Mouse (Mus musculus): ENCODE measurements around the gene Has3. TPM values are rescaled to one million over a fixed set of nuclear protein-coding genes. Genes with fewer than 3 reads are reported as not detected.
"Not testable (repeated sequence)": the region's sequence is repeated elsewhere in the genome, so short reads cannot be mapped to it uniquely, and the experiment has no call there.

The Has3 gene
- polyA plus RNA-seq, 1 experiment from 2014 or later: 0.07 TPM

DNA sequence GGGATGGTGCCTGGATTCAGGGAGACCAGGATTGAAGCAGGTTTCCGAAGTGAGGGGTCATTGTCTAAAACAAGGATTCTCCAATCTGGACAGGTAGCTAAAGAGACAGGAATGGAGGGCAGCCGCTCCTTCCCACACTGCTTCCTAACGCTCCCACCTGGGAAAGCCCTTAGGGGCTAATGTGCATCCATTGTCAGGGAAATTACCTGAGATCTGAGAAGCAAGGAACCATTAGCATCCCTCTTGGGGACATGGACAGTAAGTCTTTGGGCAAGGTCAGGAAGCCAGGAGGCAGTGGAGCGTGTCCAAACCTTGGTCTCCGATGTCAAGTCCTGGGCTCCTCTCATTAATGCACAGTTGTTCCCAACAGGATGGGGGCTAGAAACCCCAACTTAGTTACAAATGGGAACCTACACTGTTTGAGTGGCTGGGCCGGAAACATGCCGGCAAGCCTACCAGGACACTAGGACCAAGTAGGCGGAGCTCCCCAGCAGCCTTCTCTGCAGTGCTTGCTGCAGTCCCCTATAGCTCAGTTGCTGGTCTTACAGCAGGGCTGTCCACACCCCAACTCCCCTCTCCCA, 2.5 kb downstream of the Has3 start:
- peaks cover 62% of the 10 kb centered on the region for H3K27me3 ChIP-seq (replicated peaks; ENCODE audit: control insufficient read depth, insufficient read depth, low read length)
- H3K4me3 ChIP-seq (ENCODE audit: low read depth, low read length): no peak overlapping the region; the same call in 1 of the 2 replicates
- 17% methylated on average over 8 of the region's 8 CpGs for WGBS
- ATAC-seq (replicated peaks; ENCODE audit: low FRiP score) (no peak), DNase-seq (ENCODE audit: low spot score) (no peak)
- H3K27ac ChIP-seq (ENCODE audit: low read depth, low read length): no peak overlapping the region
- H3K9me3 ChIP-seq (ENCODE audit: control insufficient read depth, low read length): no peaks in the 10 kb centered on the region
- H3K4me1 ChIP-seq (replicated peaks; ENCODE audit: control insufficient read depth, insufficient read depth, low read length): peaks cover 17% of the 10 kb centered on the region
- no peaks in the 10 kb centered on the region; the same call in 1 of the 2 replicates for H3K36me3 ChIP-seq (ENCODE audit: control insufficient read depth, insufficient read depth, low read length)
- no peak overlapping the region for H3K9ac ChIP-seq (ENCODE audit: low read depth, low read length)
- H3K4me2 ChIP-seq: peak overlapping the region; percentile 84

DNA sequence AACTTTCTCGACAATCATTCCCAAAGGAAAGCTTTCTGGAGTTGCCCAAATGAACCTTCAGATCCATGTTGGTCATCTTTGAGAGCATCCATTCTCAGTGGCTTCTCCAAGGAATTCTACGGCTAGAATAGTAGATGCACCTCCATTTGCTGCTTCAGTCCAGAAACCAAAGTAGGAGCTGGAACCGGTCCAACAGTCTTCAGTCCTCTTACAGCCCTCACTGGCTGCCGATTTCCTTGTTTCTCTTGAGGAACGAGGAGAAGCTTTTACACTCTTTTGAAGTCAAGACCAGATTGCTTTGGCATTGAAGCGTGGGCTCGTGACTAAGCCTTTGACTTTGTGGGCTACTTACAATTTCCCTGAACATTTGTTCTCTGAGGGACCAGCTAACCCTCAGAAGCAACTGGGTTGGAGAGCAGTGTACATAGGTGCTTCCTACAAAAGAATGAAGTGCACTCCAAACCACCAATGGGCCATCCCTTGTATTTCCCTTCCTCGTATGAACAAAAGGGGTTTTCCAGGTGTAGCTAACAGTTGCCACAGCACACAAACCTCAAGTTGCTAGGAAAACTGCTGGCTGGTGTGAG, 10.2 kb downstream of the Has3 start:
- peaks cover 37% of the 10 kb centered on the region for H3K36me3 ChIP-seq (ENCODE audit: control insufficient read depth, insufficient read depth, low read length)
- H3K4me2 ChIP-seq: no peak overlapping the region
- H3K27me3 ChIP-seq (replicated peaks; ENCODE audit: control insufficient read depth, insufficient read depth, low read length): no peaks in the 10 kb centered on the region
- H3K27ac ChIP-seq (ENCODE audit: low read depth, low read length): no peak overlapping the region
- no peak overlapping the region for H3K4me3 ChIP-seq (ENCODE audit: low read depth, low read length)
- ATAC-seq (replicated peaks; ENCODE audit: low FRiP score) (no peak), DNase-seq (ENCODE audit: low spot score) (no peak)
- H3K4me1 ChIP-seq (replicated peaks; ENCODE audit: control insufficient read depth, insufficient read depth, low read length): no peaks in the 10 kb centered on the region
- WGBS: 93% methylated on average over 8 of the region's 8 CpGs
- no peaks in the 10 kb centered on the region for H3K9me3 ChIP-seq (ENCODE audit: control insufficient read depth, low read length)
- H3K9ac ChIP-seq (ENCODE audit: low read depth, low read length): no peak overlapping the region

DNA sequence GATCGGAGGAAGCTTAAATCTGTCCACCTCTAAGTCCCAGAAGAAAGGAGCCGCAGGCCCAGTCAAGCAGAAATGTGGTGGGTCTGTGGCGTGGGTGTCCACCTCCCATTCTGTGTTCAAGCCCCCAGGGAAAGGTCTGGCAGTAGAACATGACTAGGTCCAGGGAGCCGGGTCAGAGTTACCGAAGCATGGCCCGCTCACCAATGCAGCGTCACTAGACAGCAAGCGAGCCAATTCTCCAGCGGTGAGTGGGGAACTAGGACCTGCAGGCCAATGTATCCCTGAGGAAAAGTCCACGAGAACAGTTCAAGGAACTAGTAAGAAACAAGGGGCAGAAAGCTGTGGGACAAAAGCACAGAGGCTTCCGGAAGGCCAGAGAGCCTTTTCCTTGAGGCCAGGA, 14.1 kb downstream of the Has3 start:
- not testable (repeated sequence) for DNase-seq (ENCODE audit: low spot score); ATAC-seq (replicated peaks; ENCODE audit: low FRiP score); H3K4me2 ChIP-seq; H3K9ac ChIP-seq (ENCODE audit: low read depth, low read length); H3K4me3 ChIP-seq (ENCODE audit: low read depth, low read length); H3K9me3 ChIP-seq (ENCODE audit: control insufficient read depth, low read length); H3K27ac ChIP-seq (ENCODE audit: low read depth, low read length); H3K4me1 ChIP-seq (replicated peaks; ENCODE audit: control insufficient read depth, insufficient read depth, low read length); H3K27me3 ChIP-seq (replicated peaks; ENCODE audit: control insufficient read depth, insufficient read depth, low read length)
- H3K36me3 ChIP-seq (ENCODE audit: control insufficient read depth, insufficient read depth, low read length): peaks cover 51% of the 10 kb centered on the region
- 95% methylated on average over 11 of the region's 11 CpGs for WGBS

DNA sequence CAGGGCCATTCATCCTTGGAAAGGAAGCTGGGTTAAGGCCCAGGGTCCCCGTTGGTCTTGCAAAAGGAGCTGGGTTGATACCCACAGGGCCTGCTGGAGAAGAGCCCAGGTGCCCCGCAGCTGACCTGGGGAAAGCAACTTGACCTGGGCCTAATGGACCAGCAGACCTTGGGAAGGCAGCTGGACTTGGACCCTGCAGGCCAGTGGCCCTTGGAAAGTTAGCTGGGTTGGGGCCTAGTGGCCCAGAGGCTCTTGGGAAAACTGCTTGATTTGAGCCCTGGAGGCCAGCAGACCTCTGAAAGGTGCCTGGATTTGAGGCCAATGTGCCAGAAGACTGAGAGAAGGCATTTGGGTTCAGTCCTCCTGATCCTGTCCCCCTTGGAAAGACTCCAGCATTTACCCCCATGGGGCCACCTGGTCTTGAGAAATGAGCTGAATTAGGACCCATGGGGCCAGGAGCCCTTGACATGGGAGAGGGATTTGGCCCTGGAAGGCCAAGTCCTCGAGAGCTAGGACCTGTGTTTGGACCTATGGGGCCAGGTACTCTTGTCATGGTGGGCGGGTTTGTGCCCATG, 14.9 kb downstream of the Has3 start:
- H3K36me3 ChIP-seq (ENCODE audit: control insufficient read depth, insufficient read depth, low read length): peaks cover 47% of the 10 kb centered on the region
- DNase-seq (ENCODE audit: low spot score); H3K4me2 ChIP-seq; H3K4me3 ChIP-seq (ENCODE audit: low read depth, low read length); H3K9me3 ChIP-seq (ENCODE audit: control insufficient read depth, low read length); H3K27ac ChIP-seq (ENCODE audit: low read depth, low read length); H3K27me3 ChIP-seq (replicated peaks; ENCODE audit: control insufficient read depth, insufficient read depth, low read length); ATAC-seq (replicated peaks; ENCODE audit: low FRiP score); H3K4me1 ChIP-seq (replicated peaks; ENCODE audit: control insufficient read depth, insufficient read depth, low read length); H3K9ac ChIP-seq (ENCODE audit: low read depth, low read length): not testable (repeated sequence)
- WGBS: 91% methylated on average over 4 of the region's 4 CpGs

DNA sequence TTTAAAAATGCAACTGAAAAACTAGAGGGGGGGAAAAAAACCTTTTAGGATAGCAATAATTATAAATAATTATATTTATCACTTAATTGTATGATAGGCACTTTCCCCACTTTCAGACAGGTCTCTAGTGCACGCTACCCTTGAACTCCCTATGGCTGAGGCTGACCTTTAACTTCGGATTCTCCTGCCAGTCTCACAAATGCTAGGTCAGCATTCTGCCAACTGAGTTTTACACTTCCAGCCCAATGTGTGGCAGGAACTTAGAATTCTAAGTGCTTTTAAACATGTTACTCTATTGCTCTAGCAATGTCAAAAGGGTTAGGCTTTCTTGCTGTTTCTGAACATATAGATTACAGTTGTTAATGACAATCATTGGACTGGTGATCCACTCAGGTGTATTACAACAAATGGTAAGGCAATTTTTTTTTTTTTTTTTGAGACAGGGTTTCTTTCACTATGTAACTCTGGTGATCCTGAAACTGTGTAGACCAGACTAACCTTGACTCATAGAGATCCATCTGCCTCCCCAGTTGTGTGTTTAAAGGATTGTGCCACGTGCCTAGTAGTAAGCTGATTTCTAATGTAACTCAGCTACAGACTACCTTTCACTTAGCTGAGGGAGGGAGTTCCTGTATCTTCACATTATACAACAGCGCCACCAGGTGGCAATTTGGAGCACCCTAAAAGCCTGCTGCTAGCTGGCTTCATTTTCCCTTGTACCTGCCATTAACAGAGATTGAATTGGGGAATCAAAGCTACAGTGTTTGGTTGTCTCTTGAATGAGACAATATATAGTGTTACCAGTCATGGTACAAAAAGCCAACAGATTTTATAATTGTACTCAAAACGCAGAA, 17.5 kb downstream of the Has3 start:
- Histone ChIP-seq H3K9me3 (ENCODE audit: control insufficient read depth, low read length) (no peaks in the 10 kb centered on the region), H3K27me3 (replicated peaks; ENCODE audit: control insufficient read depth, insufficient read depth, low read length) (no peaks in the 10 kb centered on the region), H3K9ac (ENCODE audit: low read depth, low read length) (no peak overlapping the region), H3K36me3 (ENCODE audit: control insufficient read depth, insufficient read depth, low read length) (peaks cover 34% of the 10 kb centered on the region; the same call in 1 of the 2 replicates), H3K4me1 (replicated peaks; ENCODE audit: control insufficient read depth, insufficient read depth, low read length) (peaks cover 12% of the 10 kb centered on the region), H3K27ac (ENCODE audit: low read depth, low read length) (no peak overlapping the region), H3K4me3 (ENCODE audit: low read depth, low read length) (no peak overlapping the region), H3K4me2 (no peak overlapping the region)
- DNase-seq (ENCODE audit: low spot score) (no peak), ATAC-seq (replicated peaks; ENCODE audit: low FRiP score) (peak; percentile 56)
- WGBS: 49% methylated on average over 5 of the region's 5 CpGs

DNA sequence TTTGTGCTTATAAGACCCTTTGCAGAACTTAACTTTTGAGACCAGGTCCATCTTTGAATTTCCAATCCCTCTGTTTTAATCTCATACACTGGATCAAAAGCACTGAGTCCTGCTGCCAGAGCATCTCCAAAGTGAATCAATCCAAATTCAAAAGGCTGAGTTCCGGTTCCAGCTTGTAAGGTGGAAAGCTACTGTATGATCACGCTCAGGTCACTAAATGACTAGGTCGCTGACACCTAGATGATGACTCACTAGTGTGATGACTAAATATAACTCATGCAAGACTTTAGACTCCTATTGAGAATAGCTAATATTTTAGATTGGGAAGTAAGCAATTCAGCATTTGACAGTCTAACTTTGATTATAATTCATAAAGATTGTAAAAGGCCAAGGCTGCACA, 18.8 kb downstream of the Has3 start:
- peaks cover 25% of the 10 kb centered on the region; the same call in 1 of the 2 replicates for H3K36me3 ChIP-seq (ENCODE audit: control insufficient read depth, insufficient read depth, low read length)
- no peak overlapping the region for H3K9ac ChIP-seq (ENCODE audit: low read depth, low read length)
- peaks cover 12% of the 10 kb centered on the region for H3K4me1 ChIP-seq (replicated peaks; ENCODE audit: control insufficient read depth, insufficient read depth, low read length)
- no peak overlapping the region for H3K4me3 ChIP-seq (ENCODE audit: low read depth, low read length)
- H3K9me3 ChIP-seq (ENCODE audit: control insufficient read depth, low read length): no peaks in the 10 kb centered on the region
- ATAC-seq (replicated peaks; ENCODE audit: low FRiP score): no peak
- H3K27me3 ChIP-seq (replicated peaks; ENCODE audit: control insufficient read depth, insufficient read depth, low read length): no peaks in the 10 kb centered on the region
- WGBS: 89% methylated on average over 3 of the region's 3 CpGs
- DNase-seq (ENCODE audit: low spot score): no peak
- H3K4me2 ChIP-seq: no peak overlapping the region
- H3K27ac ChIP-seq (ENCODE audit: low read depth, low read length): no peak overlapping the region

DNA sequence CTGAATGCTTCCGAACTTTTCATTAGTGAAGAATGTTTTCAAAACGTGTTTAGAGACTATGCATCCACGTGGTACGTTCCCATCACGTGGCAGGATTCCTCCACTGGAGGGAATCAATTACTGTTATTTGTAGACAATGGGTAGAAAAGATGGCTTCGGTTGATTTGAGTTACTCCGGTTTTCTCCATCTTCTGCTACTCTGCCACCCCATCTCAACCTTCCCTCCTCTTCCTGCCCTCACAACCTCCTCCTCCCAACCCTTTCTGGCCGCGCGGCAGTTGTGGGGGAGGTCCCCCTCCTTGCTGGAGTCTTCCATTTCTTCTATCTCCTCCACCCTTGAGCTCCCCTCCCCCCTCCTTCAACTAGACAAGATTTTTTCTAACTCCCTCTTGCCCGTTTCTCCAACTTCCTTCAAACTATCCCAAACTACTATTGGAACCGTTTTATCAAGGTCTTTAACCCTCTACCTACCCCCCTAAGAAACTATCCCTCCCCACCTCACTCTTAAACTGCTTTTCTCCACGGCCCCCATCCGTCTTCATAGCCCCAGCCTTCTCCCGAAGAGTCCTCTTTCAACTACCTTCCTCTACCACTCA, 22.3 kb downstream of the Has3 start:
- peak; percentile 72 for DNase-seq (ENCODE audit: low spot score)
- 0 out of 2 replicates have a peak, but pooled peaks have one; percentile 18 for ATAC-seq (replicated peaks; ENCODE audit: low FRiP score)
- Histone ChIP-seq H3K36me3 (ENCODE audit: control insufficient read depth, insufficient read depth, low read length) (peaks cover 13% of the 10 kb centered on the region; the same call in 1 of the 2 replicates), H3K4me1 (replicated peaks; ENCODE audit: control insufficient read depth, insufficient read depth, low read length) (peaks cover 18% of the 10 kb centered on the region), H3K27me3 (replicated peaks; ENCODE audit: control insufficient read depth, insufficient read depth, low read length) (no peaks in the 10 kb centered on the region), H3K4me3 (ENCODE audit: low read depth, low read length) (peak overlapping the region; percentile 93), H3K27ac (ENCODE audit: low read depth, low read length) (peak overlapping the region; percentile 92), H3K9me3 (ENCODE audit: control insufficient read depth, low read length) (no peaks in the 10 kb centered on the region), H3K9ac (ENCODE audit: low read depth, low read length) (peak overlapping the region; percentile 98), H3K4me2 (peak overlapping the region; percentile 79)
- WGBS: under 1% methylated on average over 15 of the region's 15 CpGs

DNA sequence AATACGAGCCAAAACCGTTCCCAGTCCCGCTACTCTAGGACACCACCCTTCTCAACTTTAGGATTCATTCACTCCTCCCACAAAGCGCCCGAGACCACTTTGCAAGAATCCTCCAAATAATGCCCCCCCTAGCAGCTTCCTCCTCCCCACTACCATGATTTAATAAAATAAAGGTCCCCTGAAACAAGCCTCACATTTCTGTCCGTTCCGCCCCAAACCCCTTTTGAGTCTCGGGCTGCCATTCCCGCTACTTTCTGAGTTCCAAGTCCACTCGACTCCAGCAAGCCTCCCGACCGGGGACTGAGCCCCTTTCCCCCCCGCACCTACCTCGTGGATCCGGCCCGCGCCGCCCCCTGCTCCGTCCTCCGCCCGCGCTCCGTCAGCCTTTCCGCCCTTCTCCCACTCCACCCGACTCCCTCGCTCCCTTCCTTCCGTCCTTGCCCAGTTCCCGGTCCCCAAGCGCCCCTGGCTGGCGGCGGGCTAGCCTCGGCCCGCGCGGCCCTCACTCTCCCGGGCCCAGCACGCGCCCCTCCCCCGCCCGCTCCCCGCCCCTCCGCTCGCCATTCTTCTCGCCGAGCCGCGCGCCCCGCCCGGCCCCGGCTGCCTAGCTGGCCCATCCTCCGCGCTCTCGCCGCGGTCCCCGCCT, 22.9 kb downstream of the Has3 start:
- WGBS: under 1% methylated on average over 54 of the region's 57 CpGs
- peak; percentile 82 for ATAC-seq (replicated peaks; ENCODE audit: low FRiP score)
- H3K27me3 ChIP-seq (replicated peaks; ENCODE audit: control insufficient read depth, insufficient read depth, low read length): no peaks in the 10 kb centered on the region
- H3K9ac ChIP-seq (ENCODE audit: low read depth, low read length): peak overlapping the region; percentile 98
- peak overlapping the region; percentile 93 for H3K4me3 ChIP-seq (ENCODE audit: low read depth, low read length)
- peak; percentile 83 for DNase-seq (ENCODE audit: low spot score)
- no peaks in the 10 kb centered on the region for H3K9me3 ChIP-seq (ENCODE audit: control insufficient read depth, low read length)
- H3K36me3 ChIP-seq (ENCODE audit: control insufficient read depth, insufficient read depth, low read length): peaks cover 15% of the 10 kb centered on the region; the same call in 1 of the 2 replicates
- H3K4me2 ChIP-seq: peak overlapping the region; percentile 79
- peaks cover 18% of the 10 kb centered on the region for H3K4me1 ChIP-seq (replicated peaks; ENCODE audit: control insufficient read depth, insufficient read depth, low read length)
- peak overlapping the region; percentile 92 for H3K27ac ChIP-seq (ENCODE audit: low read depth, low read length)

Measured in liver, embryonic 11.5 days (tissue).